Mouse (Mus musculus) gastrocnemius, postnatal 14 days (tissue): ENCODE data around the gene Nsd1. TPM values are rescaled to one million over a fixed set of nuclear protein-coding genes. Genes with fewer than 3 reads are reported as not detected.

Source experiments
- DNase-seq: peaks from one replicate; pipeline ENCODE4 v3.0.0; 2021; ENCODE audit warnings: mixed read lengths
- intact Hi-C: fragments of 180-260 bp; cut with DNase I; formaldehyde crosslinking; loops from one replicate; pipeline ENCODE4 v1.15.1; 2025; ENCODE audit warnings: low total_unique reads
- long read RNA-seq, 2 experiments: library from polyadenylated mRNA; stranded (forward); transcript quantifications; one replicate each; pipeline ENCODE4 v2.0.0; 2021
- total RNA-seq, 2 experiments: library from RNA; stranded (reverse); gene quantifications; 2 replicates each; pipeline ENCODE4 v1.2.3; 2021

The Nsd1 gene
- 10 to 100 TPM; 55.6 to 59.2 TPM for total RNA-seq
- long read RNA-seq, experiment 1, partial matches to known transcripts: 7 of 24 reads
- long read RNA-seq, experiment 1, other reads (novel, unspliced or antisense): 15 of 24 reads
- long read RNA-seq, experiment 2, partial matches to known transcripts: 4 of 20 reads
- long read RNA-seq, experiment 2, other reads (novel, unspliced or antisense): 14 of 20 reads

DNA sequence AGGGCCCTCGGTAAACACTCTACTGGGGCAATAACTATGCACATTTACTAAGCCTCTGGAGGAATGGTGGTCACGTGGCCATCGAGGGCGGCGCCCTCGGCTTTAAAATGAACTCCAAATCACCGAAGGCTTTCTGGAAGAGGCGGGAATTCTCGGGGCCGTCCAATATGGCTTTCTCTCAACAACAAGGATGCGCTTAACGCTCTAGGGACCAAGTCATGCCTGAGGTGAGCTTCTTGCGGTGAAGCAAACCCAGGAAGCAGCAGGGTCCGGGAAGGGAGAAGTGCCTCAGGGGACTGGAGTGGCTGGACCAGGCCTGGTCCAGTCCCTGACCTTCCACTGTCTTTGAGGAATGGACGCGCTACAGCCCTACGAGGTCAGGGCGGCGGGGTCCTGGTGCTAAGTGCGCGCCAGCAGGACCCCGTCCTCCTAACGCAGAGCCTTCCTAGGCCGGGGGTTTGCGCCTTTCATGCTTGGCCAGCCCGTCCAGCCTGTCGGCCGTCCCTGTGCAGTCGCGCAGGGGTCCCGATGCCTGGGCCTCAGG lies at the start of gene Nsd1:
TSS of gene Nsd1 (plus strand) at position 134 of the 544 bp plus-strand sequence.
- intact Hi-C loops: no loop called here
- peak; percentile 54 for DNase-seq

DNA sequence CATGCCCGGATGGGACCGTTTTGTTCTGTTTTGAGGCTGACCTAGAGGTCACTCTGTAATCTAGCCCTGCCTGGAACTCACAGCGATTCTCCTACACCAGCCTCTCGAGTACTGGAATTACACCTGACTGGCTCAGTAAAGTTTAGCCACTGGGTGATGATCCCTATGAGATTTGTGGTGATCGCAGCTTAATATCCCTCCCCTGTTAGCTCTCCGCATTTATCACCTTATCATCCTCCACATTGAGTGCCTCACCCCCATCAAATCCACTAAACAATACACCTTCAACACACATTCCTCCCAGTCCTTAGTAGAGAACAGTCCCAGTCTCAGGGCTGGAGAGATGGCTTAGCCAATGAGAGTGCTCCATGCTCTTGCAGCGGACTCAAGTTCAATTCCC lies 47.2 kb upstream of the Nsd1 start:
- DNase-seq: no peak
- intact Hi-C loops: no loop called here

- DNase-seq: no peak
- intact Hi-C loops: no loop called here
These were observed 46.0 kb upstream of the Nsd1 start for GRCm38 (mm10) chr13:55163553-55163952.

DNA sequence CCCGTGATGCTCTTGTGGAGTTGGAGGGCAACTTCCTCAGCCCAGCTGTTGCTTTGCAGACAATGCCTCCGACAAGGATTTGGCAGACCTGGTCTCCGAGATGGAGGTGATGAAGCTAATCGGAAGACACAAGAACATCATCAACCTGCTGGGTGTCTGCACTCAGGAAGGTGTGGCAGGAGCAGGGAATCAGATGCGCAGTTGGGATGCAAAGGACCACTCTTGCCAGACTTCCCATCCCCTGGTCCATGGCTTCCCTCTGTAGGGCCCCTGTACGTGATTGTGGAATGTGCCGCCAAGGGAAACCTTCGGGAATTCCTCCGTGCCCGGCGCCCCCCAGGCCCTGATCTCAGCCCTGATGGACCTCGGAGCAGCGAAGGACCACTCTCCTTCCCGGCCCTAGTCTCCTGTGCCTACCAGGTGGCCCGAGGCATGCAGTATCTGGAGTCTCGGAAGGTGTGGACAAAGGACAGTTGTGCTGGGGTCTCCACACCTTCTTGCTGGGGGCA lies 43.7 kb upstream of the Nsd1 start:
- intact Hi-C loops: no loop called here

GRCm38 (mm10) chr13:55166806-55167725 lies 42.5 kb upstream of the Nsd1 start:
- intact Hi-C loops: no loop called here
- DNase-seq: no peak

More for the DNA sequence above, 43.7 kb upstream of the Nsd1 start:
- DNase-seq: no peak

DNA sequence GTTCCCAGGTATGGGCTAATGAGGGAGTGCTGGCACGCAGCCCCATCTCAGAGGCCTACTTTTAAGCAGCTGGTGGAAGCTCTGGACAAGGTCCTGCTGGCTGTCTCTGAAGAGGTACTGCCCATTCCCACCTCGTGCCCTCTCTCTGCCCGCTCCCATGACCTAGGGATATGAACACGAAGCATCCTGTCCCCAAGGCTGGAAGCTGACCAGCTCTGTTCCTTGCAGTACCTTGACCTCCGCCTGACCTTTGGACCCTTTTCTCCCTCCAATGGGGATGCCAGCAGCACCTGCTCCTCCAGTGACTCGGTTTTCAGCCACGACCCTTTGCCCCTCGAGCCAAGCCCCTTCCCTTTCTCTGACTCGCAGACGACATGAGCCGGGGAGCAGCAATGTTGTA lies 41.8 kb upstream of the Nsd1 start:
- DNase-seq: no peak
- intact Hi-C loops: no loop called here

DNA sequence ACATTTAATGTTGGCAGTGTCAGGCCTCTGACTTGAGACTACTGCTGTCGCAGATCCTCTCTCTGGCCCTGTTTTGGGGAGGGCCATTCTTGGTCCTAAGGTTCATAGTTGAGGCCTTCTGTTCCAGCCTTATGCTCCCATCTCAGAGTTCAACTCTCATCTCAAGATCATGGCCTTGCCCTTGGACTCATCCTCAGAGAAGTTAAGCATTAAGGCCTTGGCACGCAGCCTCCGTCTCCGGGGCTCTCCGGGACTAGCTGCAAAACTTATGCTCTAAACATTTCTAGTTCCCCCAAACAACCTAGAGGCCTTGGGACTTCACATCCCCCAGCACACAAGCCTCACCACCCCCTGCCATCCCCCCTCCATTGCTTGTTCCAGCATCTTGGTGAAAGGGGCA lies 41.3 kb upstream of the Nsd1 start:
- no peak for DNase-seq
- intact Hi-C loops: no loop called here

DNA sequence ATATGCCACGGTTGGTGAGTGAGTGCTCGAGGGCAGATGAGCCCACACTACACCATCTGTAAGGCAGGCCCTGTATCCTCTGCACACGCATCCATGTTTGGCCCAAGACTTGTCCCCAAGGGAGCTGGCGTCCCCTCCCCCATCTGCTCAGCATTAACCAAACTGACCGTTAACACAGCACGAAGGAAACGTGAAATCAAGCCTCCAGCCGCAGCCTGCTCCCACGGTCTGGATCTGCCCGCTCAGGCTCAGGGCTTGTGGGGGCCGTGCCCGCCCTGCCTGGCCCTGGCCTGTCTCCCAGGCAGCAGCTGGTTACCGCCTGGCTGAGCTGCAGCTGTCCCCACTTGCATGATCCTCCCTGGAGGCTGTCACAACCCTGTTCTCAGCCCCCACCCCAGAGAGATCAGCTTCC lies 40.6 kb upstream of the Nsd1 start:
- intact Hi-C loops: no loop called here
- DNase-seq: peak; percentile 85

GRCm38 (mm10) chr13:55171517-55172335 lies 37.9 kb upstream of the Nsd1 start:
- intact Hi-C loops: loop anchor here (10.0 kb wide), 1 partner anchor 377 kb away; no protein-coding TSS in a partner anchor
- peak; percentile 79 for DNase-seq

- no peak for DNase-seq
- intact Hi-C loops: loop anchor here (10.0 kb wide), 1 partner anchor 378 kb away; no protein-coding TSS in a partner anchor
These were observed 37.2 kb upstream of the Nsd1 start for GRCm38 (mm10) chr13:55172336-55172770.

DNA sequence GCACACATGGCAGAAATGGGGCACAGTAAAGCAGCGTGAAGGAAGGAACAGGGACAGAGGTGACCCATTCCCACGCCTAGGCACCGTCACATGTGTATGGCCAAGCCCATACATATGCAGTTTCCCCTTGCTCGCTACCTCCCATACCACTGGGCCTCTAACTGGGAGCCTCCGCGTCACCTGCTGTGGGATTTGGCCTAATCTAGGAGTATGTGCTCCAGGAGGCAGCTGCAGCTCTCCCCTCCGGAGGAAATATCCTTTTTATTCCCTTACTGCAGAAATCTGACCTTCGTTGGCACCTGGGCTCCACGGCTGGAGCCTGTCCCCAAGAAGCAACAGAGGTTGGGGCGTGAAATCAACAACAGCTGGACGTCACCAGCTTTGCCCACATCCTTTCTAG lies 35.2 kb upstream of the Nsd1 start:
- intact Hi-C loops: loop anchor here (10.0 kb wide), 1 partner anchor 380 kb away; no protein-coding TSS in a partner anchor
- no peak for DNase-seq

GRCm38 (mm10) chr13:55176265-55176664 lies 33.3 kb upstream of the Nsd1 start:
- intact Hi-C loops: loop anchor here (5.0 to 10.0 kb wide), 2 partner anchors 39 to 381 kb away; no protein-coding TSS in a partner anchor
- no peak for DNase-seq

GRCm38 (mm10) chr13:55177903-55178496 lies 31.6 kb upstream of the Nsd1 start:
- intact Hi-C loops: loop anchor here (5.0 to 10.0 kb wide), 2 partner anchors 41 to 383 kb away; no protein-coding TSS in a partner anchor
- DNase-seq: peak; percentile 68

DNA sequence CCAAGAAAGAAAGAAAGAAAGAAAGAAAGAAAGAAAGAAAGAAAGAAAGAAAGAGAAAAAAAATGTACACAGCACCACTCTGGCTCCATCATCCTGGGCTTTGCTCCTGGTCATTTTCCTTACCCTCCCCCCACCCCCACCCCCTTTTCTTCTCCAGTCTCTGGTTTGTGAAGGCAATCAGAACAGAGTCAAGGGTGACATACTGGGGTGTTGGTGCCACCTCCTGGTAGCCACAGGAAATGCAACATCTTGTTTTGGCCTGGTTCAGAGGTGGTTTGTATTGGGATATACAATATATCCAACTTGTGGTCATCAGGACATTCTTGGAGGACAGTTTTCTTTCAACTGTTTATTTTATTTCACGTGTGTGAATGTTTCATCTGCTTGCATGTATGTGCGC lies 31.0 kb upstream of the Nsd1 start:
- DNase-seq: peak; percentile 44
- intact Hi-C loops: loop anchor here (5.0 to 10.0 kb wide), 2 partner anchors 41 to 384 kb away; no protein-coding TSS in a partner anchor

GRCm38 (mm10) chr13:55179591-55179990 lies 30.0 kb upstream of the Nsd1 start:
- intact Hi-C loops: loop anchor here (5.0 to 10.0 kb wide), 2 partner anchors 42 to 385 kb away; no protein-coding TSS in a partner anchor
- DNase-seq: no peak

DNA sequence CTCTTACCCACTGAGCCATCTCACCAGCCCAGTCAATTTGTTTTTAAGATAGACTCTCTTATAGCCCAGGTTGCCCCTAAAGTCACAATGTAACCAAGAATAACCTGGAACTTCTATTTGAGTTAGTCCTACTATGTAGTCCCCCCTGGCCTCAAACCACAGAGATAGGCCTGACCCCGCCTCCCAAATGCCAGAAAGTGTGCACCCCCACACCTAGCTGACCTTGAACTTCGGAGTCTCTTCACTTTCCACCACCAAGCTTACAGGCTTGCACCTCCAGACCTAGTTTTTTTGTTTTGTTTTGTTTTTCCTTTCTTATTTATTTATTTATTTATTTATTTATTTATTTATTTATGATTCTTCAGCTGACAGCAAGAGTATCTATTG lies 27.8 kb upstream of the Nsd1 start:
- DNase-seq: no peak
- intact Hi-C loops: no loop called here

DNA sequence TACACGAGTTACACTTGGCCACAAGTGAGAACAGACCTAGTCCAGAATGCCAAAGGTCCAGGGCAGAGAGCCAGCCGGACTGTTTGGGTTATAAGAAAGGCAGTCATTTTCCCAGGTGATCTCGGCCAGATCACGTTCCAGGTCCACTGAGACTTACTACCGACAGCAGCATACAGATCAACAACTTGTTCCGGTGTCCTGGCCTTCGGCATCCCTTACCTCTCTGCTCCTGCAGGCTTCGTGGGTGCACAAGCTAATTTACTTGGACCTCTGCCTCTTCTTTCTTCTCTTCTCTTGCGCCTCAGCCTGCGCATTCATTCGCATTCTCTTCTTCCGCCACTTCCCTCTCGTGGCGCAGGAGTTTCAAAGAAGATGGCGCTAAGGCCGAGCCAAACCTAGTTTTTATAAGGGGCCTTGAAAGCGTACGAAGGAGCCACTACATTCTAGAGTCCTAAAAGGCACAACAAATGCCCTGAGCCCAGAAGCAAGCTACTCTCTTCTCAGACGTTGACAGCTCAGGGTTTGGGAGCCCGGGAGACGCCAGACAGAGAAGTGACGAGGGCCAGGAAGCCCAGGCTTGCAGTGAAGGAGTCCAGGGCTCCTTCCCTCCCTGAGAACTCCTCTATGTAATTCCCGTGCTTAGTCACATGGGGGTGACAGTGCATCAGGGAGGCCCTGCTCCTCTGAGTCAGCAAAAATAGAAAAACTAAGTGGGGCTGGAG lies 27.2 kb upstream of the Nsd1 start:
- intact Hi-C loops: no loop called here
- peak; percentile 69 for DNase-seq

GRCm38 (mm10) chr13:55183382-55183781 lies 26.2 kb upstream of the Nsd1 start:
- intact Hi-C loops: no loop called here
- no peak for DNase-seq
